Mouse (Mus musculus): ENCODE results near the gene Il1b. TPM values are rescaled to one million over a fixed set of nuclear protein-coding genes. Genes with fewer than 3 reads are reported as not detected.

Gene Il1b
- total RNA-seq, 2 experiments from 2014 or later = 0.60 TPM; not detected in 1

DNA sequence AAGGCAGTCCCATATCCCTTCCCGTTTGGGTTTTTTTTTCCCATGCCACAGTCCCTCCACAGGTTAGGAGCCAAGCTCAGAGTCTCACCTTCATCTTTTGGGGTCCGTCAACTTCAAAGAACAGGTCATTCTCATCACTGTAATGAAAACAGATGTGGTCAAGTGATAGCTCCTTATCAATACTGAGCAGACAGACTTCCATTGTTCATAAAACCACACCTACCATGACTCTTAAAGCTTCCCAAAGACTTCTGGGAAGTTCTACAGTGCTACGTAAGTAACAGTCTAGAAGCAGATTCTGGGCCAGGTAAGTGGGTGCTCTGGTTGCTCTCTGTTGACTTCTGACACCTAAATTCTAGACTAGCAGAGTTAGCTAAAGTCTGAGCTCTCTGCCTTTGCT, 1.3 kb downstream of the Il1b start:
- intact Hi-C loops (cut with DNase I) = no loop called here
- DNase-seq = no peak

GRCm38 (mm10) chr2:129368795-129369194, 2.1 kb downstream of the Il1b start:
- peak; percentile 47 for DNase-seq
- intact Hi-C loops (cut with DNase I) = no loop called here

DNA sequence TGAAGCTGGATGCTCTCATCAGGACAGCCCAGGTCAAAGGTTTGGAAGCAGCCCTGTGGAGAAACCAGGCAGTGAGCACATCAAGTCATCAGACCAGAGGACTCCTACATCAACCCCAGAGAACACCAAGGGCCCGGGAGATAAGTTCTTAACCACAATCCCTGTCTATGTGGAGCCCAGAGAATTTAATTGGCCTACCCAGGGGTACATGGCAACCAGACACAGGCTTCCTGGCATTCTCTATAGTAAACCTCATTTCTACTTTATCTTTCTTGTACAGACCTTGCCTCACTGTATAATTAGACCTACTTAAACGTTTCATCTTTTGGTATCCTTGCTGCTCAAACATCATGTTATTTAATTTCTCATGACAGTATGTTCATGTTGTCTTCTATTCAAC, 2.8 kb downstream of the Il1b start:
- intact Hi-C loops (cut with DNase I) = no loop called here
- no peak for DNase-seq

DNA sequence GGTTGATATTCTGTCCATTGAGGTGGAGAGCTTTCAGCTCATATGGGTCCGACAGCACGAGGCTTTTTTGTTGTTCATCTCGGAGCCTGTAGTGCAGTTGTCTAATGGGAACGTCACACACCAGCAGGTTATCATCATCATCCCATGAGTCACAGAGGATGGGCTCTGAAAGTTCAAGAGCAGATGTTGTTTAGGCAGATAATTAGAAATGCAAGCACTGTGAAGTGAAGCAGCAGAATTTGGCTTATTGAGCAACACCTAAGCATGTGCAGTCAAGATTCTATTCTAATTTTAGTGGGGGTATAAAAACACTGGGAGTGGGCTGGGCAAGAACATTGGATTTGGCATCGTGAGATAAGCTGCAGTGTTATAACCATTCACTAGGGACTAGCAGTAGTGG, 3.7 kb downstream of the Il1b start:
- intact Hi-C loops (cut with DNase I) = no loop called here
- no peak for DNase-seq

DNA sequence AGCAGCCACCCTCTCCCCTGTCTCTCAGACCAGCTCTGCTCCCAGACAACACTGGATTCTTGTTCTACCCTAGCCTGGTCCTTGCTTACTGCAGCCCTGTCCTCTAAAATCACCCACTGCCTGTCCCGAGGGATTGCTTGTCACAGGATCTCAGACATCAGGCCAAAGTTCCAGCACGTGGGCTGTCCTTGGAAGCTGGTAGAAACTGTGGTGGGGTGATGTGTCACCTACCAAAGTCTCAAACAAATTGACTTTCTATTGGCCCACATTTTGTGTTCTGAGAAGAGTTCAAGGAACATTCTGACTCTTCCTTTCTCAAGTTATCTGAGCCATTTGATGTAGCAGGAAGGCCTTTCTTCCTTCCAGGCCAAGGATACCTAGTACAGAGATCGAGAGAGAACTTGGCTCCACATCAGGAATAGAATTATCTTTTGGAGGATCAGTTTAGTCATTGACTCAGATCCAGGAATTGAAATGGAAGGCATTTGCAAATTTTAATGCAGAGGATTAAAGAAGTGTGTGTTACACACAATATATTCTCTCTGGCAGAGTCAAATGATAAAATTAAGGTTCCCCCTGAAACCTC, 9.9 kb downstream of the Il1b start:
- intact Hi-C loops (cut with DNase I) = no loop called here
- DNase-seq = no peak

DNA sequence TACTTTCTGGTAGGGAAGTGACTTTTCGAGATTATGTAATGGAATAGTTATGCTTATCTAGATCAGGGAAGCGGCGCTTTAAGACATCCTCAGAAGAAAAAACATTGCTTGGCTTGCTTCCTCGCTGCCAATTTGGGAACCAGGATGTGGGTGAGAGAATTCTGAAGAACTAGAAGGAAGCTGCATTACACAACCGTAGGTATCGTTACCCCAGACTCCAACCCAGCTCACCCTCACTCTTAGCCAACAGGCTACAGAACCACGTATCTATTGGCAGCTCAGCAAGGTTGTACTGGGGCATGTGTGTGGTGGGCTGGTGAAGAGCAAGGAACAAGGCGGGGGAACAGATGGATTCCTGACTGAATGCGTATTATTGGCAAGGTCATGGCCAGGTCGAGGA, 10.7 kb downstream of the Il1b start:
- intact Hi-C loops (cut with DNase I) = no loop called here
- DNase-seq = no peak

- intact Hi-C loops (cut with DNase I) = no loop called here
These were observed 32.8 kb downstream of the Il1b start for GRCm38 (mm10) chr2:129338138-129338621.

GRCm38 (mm10) chr2:129333471-129333870, 37.5 kb downstream of the Il1b start:
- intact Hi-C loops (cut with DNase I) = no loop called here
- DNase-seq = no peak

More at GRCm38 (mm10) chr2:129338138-129338621, 32.8 kb downstream of the Il1b start:
- DNase-seq = peak; percentile 10

GRCm38 (mm10) chr2:129330540-129330939, 40.4 kb downstream of the Il1b start:
- DNase-seq = no peak
- intact Hi-C loops (cut with DNase I) = no loop called here

- intact Hi-C loops (cut with DNase I) = no loop called here
- no peak for DNase-seq
These were observed 40.9 kb downstream of the Il1b start for GRCm38 (mm10) chr2:129330024-129330423.

GRCm38 (mm10) chr2:129328238-129328637, 42.7 kb downstream of the Il1b start:
- DNase-seq = no peak
- intact Hi-C loops (cut with DNase I) = no loop called here

DNA sequence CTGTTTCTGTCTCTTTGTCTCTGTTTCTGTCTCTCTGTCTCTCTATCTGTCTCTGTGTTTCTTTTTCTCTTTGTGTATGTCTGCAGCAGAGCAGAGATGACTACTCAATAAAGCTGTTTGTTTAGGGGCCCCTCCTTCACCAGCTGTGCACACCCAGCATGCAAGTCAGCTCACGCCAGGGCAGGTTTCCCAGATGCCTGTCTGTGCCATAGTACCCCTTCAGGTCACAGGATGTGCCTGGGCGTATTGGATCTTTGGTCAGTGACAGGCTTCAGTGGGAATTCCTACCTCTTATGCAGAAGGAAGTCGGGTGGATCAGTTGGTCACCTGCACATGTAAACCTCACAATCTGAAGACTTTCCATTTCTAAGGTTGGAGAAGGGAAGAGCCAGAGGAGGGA, 46.7 kb downstream of the Il1b start:
- no peak for DNase-seq
- intact Hi-C loops (cut with DNase I) = no loop called here

GRCm38 (mm10) chr2:129322117-129322635, 48.8 kb downstream of the Il1b start:
- no peak for DNase-seq
- intact Hi-C loops (cut with DNase I) = no loop called here

- intact Hi-C loops (cut with DNase I) = no loop called here
- DNase-seq = no peak
These were observed 50.8 kb downstream of the Il1b start for GRCm38 (mm10) chr2:129320033-129320605.

DNA sequence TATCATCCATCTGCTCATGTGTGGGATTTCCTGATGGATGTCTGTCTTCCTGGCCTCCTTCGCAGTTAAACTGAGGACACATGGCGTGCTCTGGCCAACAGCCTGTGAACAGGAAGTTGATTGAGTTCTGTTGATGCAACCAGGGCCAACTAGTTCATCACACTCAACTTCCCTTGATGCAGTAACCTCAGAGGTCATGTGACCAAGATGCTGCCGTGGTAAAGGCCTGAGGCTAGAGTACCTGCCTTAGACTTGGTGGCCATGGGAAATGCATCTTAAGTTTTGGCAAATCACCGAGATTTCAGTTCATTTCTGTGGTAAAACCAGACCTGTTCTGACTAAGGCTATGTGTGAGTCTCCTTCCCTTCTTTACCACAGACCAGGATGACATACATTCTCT, 55.1 kb downstream of the Il1b start:
- intact Hi-C loops (cut with DNase I) = no loop called here
- no peak for DNase-seq

DNA sequence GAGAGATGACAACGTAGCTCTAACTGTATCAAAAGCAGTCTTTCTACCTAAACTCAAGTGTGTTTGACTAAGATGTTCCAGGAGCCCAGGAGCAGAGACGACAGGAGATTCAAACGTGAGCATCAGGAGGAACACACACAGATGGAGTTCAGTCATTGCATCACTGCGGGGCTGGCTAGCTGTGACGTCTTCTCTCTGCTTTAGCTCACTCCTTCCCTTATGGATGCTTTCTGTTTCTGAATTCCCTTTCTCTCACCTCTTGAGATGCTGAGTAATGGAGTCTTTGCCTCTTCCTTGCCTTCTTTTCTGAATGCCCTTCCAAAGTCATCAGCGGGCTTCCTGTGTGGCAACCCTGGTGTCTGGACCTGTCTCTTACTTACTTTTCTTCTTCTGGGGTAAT, 56.1 kb downstream of the Il1b start:
- intact Hi-C loops (cut with DNase I) = no loop called here
- DNase-seq = no peak

Other genes starting within 250 kb of the Il1b start
- 10 to 100 TPM; 10.2 to 12.0 TPM for gene Chchd5, start 241.4 kb downstream of the Il1b start, total RNA-seq (2021)
- 100 to 1,000 TPM; 109 to 111 TPM for gene Slc20a1, start 172.4 kb downstream of the Il1b start, total RNA-seq (2021)
- gene Ckap2l, start 73.9 kb downstream of the Il1b start, total RNA-seq (2021) = 1 to 10 TPM; 5.9 to 7.0 TPM
- under 1 TPM in 1 of 2 experiments, not detected in 1; 0.28 TPM for gene Il1a, start 61.2 kb downstream of the Il1b start, total RNA-seq (2021)
- gene F830045P16Rik, start 165.5 kb upstream of the Il1b start, total RNA-seq (2021) = under 1 TPM in 1 of 2 experiments, not detected in 1; 0.18 TPM
- gene Sirpa, start 221.7 kb upstream of the Il1b start, total RNA-seq (2021) = 100 to 1,000 TPM; 110 to 121 TPM